Mouse (Mus musculus): ENCODE data around the gene Nfkbie.

Gene Nfkbie

DNA sequence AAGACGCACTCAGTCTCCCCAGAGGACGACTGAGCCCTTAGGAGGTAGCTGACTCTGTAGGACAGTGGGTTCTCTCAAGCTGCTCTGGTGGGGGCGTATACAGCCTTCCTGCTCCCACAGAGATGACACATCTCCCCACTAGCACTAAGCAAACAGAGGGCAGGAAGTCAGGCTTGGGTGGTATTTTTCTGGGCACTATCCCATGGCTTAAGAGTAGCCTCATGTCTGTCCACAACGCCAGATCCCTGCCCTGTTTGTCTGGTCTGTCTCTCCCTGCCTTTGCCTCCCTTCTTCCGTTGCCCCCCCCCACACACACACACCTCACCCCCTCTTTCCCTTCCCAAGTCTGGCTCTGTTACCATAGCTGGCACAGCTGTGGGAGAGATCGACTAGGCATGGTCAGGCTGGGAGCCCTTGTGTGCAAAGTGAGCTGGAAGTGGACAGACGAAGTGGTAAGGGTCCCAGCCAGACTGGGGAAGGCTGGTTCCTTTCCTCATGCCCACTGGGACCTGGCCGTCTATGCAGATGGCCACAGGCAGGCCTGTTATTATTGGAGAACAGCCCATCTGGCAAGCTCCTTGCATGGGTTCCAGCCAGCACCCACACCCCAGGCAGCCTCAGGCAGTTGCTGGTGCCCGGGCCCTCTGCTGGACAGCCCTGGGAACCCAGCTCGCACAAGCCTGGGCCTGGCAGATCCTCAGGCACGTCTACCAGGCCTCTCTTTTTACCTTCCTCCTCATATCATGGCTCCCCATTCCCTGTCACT is 41.3 kb downstream of the Nfkbie start:
- peak; percentile 64 for DNase-seq (ENCODE audit: low spot score)

DNA sequence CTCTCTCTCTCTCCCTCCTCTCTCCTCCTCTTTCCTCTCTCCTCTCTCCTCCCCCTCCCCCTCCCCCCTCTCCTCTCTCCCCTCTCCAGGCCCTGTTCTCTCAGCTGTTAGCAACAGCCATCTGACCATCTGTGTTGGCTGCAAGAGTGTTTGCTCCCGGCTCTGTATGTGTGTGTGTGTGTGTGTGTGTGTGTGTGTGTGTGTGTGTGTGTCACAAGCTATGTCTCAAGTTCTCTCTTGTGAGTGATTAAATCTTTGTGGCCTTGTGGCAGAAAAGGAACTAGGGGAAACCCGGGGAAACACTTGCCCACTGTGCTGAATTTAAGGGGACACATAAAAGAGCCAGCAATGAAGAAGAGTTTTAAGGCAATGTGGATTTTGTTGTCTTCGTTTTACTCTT is 42.3 kb downstream of the Nfkbie start:
- peak; percentile 50 for DNase-seq (ENCODE audit: low spot score)

DNA sequence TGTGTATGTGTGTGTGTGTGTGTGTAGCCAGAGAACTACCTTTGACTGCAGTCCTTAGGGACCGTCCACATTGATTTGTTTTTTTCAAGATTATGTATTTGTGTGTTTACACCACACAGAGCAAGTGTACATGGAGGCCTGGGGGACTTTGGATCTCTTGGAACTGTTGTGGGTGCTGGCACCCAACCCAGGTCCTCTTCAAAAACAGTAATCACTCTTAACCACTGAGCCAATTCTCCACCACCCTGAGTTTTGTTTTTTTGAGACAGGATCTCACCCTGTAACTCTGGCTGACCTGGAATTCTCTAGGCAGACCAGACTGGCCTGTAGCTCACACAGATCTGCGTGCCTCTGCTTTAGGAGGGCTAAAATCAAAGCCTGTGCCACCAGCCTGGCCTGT is 42.9 kb downstream of the Nfkbie start:
- no peak for DNase-seq (ENCODE audit: low spot score)

DNA sequence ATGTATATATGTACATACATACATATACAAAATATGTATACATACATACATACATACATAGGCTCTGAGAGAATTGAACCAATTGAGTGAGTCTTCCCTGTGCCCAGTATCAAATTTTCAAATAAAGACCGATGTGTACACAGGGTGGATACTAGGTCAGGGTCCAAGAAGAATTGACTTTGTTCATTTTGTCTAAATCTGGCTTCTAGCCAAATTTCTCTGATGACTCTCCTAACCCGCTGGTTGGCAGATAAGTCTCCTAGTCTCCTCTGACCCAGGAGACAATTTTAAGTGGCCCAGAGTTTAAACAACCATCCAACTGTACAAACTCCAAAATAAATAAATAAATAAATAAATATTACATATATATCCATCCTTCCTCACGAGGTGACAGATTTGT is 43.4 kb downstream of the Nfkbie start:
- DNase-seq (ENCODE audit: low spot score), result no peak

DNA sequence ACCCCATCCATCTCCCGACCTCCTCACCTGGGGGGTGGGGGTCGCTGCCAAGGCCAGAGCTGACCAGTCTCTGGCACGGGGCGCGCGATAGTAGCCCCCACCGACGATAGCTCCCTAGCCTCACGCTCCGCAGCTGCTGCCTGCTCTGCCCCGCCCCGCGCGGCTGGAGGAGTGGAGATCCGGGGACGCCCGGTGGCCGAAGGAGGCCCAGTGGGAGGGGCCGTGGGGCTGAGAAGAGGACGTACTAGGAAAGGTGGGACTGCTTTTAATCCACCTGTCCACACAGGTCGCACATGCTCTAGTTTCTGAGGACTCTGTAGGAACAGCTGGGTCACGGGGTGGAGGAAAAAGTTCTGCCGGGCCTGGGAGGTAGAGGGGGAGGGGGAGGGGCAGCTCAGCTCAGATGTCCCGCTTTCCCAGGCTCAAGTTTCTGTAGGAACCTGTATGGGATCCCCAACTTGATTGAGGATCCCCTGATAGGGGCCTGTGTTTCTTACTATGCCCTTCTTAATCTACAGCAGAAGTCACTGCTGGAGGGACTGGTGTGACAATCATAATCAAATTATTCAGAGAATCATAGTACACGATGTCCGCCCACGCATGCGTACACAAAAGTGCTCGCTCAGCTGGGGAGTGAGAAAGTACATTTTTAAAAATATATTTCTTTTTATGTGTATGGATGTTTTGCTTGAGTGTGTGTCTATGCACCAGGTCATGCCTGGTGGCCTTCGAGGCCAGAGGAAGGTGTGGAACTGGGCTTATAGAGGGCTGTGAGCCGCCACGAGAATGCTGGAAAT is 44.1 kb downstream of the Nfkbie start, which contains the start of gene Slc29a1:
Gene Slc29a1, minus strand, starts transcription at position 161 of the 797 bp plus-strand sequence.
- DNase-seq (ENCODE audit: low spot score), result peak; percentile 67

DNA sequence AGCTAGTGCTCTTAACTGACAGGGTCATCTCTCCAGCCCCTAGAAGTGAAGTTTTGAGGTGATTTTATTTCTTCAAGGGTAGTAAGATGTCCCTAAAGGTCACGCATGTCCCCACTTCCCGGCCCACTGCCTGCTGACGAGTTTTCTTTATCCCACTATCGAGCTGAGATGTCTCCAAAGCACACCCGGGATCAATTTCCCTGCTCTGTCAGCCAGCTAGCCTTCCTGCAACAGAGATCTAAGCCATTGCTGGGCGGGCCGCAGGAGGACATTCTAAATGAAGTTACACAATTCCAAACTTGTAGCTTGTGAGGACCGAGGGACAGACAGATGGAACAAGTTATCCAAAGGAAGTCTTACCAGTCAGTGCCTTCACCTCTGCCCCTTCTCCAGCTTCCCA is 44.8 kb downstream of the Nfkbie start:
- DNase-seq (ENCODE audit: low spot score), result peak; percentile 30

DNA sequence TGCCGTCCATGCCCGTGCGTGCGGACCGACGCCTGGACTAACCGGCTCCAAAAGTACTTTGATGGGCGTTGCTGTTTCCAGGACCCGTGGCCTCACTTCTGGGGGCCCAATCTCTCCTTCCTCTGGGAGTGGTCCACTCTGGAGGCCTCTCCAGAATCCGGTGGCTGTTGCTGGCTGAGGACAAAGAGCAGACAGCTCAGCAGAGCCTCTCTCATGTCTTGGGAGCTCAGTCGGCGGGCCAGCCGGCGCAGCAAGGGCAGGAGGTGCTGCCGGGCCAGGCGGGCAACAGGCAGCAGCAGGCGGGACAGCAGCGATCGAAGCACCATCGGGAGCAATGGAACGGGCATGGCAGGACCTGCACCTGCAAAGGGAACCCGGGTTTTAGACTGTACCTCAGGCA is 45.8 kb downstream of the Nfkbie start:
- DNase-seq (ENCODE audit: low spot score), result peak; percentile 34

DNA sequence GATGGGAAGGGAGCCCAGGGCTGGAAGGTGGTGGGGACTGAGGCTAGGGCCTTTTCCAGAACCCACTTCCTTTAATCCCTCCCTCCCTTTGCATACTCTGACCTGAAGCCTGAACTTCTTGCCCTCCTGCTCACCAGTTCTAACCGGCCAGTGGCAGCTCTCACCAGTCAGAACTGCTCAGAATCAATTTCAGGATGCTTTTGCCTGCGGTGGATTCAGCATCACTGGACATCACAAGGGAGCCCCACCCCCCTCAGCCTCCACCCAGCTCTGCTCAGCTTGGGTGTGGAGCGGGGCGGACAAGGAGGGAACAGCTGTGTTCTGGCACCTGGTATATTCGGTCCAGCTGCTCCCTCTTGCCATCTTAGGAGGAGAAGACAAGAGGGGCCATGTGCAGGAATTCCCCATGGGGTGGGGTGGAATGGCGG is 46.4 kb downstream of the Nfkbie start, which contains the start of gene Mymx:
Gene Mymx, minus strand, starts transcription at position 226 of the 428 bp plus-strand sequence.
- peak; percentile 63 for DNase-seq (ENCODE audit: low spot score)

DNA sequence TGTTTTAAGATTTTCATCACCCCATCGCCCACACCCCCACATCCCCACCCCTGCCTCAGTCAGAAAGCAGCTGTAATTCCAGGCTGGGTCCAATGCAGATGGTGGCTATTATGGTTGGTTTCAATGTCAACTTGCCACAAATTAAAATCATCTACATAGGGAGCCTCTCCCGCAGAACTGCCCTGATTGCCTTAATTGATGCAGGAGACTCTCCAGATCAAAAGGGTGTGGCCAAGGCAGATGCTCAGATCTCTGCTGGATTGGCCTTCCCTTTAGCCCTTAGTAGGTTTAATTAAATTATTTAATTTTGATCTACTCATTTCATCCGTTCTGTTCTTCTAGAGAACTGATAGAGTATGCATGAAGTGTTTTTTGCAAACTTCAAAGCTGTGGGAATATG is 47.5 kb downstream of the Nfkbie start:
- DNase-seq (ENCODE audit: low spot score), result no peak

DNA sequence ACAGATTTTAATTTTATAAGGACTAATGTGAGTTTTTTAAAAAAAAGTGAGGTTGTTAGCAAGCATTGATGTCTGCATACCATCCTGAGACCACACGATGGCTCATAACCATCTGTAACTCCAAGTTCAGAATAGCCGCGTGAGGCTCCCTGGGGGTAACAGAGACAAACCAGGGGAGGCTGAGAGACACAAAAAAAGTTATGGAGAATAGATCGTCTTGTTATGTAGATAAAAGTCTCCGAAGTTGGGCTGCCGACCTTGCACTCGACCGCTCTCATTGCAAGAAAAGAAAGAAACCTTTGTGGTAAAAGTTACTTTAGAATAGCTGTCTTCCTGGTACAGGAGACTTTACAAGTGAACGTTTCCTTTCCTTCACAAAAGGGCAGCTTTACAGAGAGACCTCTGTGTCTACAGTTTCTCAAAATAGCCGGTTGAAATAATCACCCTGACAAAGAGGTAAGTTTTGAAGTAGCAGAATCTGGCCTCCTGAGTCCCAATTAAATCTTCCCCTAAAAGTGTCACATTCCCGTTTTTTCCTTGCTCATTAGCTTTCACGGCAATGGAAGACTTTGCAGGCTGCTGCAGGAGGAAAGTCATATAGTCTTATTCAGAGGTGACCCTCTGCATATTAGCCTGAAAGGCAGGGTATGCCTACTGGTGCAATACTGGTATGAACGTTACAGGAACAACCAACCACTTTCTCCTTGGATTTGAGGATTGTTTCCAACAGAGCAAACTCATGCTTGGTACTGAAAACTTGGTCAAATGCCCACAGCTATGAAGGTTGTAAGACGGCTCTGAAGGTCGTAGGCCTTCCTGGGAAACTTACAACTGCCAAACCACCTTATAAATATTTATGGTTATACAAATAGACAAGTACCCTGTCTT is 51.7 kb downstream of the Nfkbie start:
- no peak for DNase-seq (ENCODE audit: low spot score)

DNA sequence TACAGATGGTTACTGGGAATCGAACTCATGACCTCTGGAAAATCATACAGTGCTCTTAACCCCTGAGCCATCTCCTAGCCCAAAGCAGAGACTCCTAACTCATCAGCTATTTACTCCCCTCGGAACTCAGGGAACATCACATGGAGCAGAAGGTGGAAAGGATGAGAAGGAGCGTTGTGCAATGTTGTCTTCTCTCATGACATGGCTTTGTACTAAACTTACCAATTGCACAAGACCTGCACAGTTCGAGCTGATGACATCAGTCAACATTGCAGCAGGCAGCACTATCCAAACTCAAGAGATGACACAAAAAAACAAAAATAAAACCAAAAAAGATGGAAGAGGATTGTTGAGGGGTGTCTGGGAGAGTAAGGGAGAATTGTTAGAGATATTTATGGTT is 52.9 kb downstream of the Nfkbie start:
- DNase-seq (ENCODE audit: low spot score), result no peak

DNA sequence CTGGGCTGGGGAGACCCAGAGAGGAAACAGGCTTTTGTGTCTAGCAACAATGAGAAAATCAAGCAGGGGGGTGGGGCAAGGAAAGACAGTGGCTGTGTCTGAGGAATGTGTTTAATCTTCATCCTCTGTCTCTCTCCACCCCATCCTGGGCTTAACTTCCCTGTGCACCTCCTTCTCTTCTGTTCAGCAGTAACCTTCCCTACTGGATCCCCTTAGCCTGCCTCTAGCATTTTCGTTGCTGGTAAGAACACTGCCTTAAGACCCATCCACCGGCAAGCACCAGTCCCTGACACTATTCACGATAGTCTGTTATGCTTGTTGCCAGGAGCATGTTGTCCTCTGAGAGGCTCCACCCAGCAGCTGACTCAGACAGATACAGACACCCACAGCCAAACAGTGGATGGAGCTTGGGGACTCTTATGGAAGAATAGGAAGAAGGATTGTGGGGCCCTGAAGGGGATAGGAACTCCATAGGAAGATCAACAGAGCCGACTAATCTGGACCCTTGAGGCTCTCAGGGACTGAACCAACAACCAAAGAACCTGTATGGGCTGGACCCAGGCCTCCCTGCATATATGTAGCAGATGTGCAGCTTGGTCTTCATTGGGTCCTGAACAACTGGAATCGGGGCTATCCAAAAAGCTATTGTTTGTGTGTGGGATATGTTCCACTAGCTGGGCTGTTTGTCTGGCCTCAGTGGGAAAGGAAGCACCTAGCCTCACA is 54.8 kb downstream of the Nfkbie start:
- peak; percentile 9 for DNase-seq (ENCODE audit: low spot score)

DNA sequence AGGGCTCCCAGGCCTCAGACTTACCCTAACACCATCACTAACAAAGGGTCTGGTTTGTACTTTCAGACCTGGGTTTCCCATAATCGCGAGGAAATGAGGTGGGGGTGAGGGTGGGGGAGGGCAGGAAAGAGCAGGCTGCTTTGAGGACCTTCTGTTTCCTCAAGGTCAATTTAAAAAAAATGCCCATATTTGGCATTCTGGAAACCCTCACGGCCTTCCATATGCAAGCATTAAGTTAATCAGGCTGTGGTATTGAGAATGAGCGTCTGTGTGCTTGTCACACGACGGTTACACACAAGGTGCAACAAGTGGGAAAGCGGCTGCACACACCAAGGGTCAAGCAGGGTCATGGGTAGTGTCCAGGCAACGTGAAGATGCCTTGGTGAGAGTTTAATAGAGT is 56.5 kb downstream of the Nfkbie start:
- DNase-seq (ENCODE audit: low spot score), result no peak
